Mouse (Mus musculus): ENCODE results near the gene Pabpc4.

Pabpc4 gene

GRCm38 (mm10) chr4:123342642-123343470, 80.7 kb downstream of the Pabpc4 start, which contains the start of gene Bmp8a:
Bmp8a (minus strand) TSS chr4:123343252.
- DNase-seq (ENCODE audit: low spot score) = peak; percentile 85

- DNase-seq (ENCODE audit: low spot score) = no peak
Observed at GRCm38 (mm10) chr4:123343471-123343789, 81.3 kb downstream of the Pabpc4 start.

Data from yolk sac, embryonic 10.5 days (tissue).